Mouse (Mus musculus) v-Abl transformed pro-B cells (cell line): Measurements from ENCODE around the gene Tbc1d15.

Source experiments
- in situ Hi-C, 2 experiments: fragments of 400-800 bp; cut with MboI; formaldehyde crosslinking; loops; one replicate each; pipeline ENCODE4 v1.15.1; 2025; ENCODE audit not compliant: unreplicated experiment in 2 of 2

Gene Tbc1d15

DNA sequence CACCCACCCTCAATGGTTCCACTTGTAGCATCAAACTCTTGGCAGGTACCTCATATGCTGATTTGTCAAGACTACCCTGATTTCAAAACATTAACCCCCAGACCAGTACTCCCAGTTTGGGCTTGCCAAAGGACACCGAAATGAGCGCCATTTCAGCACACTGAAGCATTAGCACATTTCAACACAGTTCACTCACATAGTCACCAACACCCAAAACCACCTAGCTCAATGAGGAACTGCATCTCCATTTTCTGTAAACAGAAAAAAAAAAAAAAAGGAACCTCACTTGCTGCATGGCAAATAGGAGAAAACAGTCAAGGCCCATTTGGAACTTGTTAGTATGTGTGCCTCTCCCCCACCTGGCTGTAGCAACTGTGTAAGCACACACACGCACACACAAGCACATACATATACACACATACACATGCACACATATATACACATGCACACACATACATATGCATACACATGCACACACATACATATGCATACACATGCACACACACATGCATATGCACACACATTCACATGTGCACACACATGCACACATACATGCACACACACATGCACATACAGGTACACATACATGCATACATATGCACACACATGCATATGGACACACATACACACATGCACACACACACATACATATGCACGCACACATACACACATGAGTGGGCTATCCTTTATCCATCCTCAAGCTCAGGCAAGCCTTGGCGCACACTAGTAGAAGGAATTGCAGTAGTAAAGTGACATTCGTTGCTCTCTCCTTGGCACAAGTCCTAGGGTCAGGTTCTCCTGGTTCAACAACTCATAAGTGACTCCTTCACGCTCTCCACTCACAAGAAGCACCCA, 80.5 kb downstream of the Tbc1d15 start:
- in situ Hi-C loops = loop anchor here in 1 of 2 experiments (25.0 kb wide), 1 partner anchor 1017 kb away; no protein-coding TSS in a partner anchor

DNA sequence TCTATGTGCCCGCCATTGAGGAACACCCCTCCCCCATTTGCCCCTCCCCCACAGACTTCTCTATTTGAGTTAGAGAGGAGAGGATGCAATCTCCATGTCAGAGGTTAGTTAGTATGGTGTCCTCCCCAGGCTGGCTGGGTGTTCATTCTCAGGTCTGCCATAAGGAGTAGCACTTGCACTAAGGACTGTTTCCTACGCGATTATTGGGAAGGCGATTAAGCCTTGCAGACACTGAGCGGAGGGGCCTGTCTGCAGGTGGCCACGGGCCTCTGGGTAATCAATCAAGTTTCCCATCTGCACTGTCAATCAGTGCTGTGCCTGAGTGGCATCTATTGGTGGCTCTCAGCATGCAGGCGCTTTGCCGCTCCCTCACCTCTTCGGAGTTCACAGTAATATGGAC, 81.9 kb downstream of the Tbc1d15 start:
- in situ Hi-C loops = loop anchor here in 1 of 2 experiments (25.0 kb wide), 1 partner anchor 1018 kb away; no protein-coding TSS in a partner anchor

DNA sequence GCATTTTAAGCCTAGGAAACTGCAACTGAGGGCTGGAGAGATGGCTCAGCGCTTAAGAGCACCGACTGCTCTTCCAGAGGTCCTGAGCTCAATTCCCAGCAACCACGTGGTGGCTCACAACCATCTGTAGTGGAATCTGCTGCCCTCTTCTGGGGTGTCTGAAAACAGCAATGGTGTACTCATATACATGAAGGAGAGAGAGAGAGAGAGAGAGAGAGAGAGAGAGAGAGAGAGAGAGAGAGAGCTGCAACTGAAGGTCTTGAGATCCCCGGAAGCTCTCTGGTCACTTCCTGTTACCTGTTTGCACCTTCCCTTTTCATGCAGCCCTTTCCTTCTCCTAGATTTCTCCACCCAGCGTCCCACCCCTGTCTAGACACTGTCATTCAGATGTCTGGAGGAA, 91.0 kb downstream of the Tbc1d15 start:
- in situ Hi-C loops = loop anchor here in 1 of 2 experiments (25.0 kb wide), 1 partner anchor 1027 kb away; no protein-coding TSS in a partner anchor
